Mouse (Mus musculus): ENCODE data around the gene Nrap.

GRCm38 (mm10) chr19:56287580-56288367, 102.1 kb downstream of the Nrap start:
- TF ChIP-seq CTCF (conservative IDR thresholded peaks at IDR 0.05; ENCODE audit: low read length) (no peak), POU5F1 (IDR thresholded peaks at IDR 0.05; ENCODE audit: borderline replicate concordance, low read length) (no peak)

Data from E14TG2a.4 (cell line).